Mouse (Mus musculus) c-Kit-positive CD71-positive TER-119-negative erythroid progenitor cells, embryonic 14.5 days (primary cell): Measurements from ENCODE around the gene D6Ertd527e.

Experiments used
- DNase-seq: peaks from one replicate; pipeline ENCODE4 v3.0.0-alpha.2; 2013; ENCODE audit warnings: low read depth

Gene D6Ertd527e

DNA sequence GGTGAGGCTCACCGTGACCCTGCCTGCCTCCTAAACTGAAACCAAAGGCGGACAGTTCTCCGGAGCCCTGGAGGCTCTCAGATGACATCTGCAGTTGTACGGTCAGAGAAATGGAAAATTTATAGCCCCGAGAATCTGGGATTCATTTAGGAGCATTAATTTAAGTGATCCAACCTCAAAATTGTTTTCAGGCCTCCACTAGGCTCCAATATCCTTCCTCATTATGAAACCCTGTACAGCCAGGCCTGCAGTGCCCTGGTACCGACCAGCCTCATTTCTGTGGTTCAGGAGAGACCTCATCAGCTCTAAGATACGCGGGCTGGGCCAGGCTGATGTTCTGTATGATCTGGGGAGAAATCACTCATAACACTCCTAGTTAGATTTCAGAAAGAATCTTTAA is 46.9 kb downstream of the D6Ertd527e start:
- no peak for DNase-seq

GRCm38 (mm10) chr6:87152461-87153230 is 48.1 kb downstream of the D6Ertd527e start:
- peak; percentile 43 for DNase-seq

GRCm38 (mm10) chr6:87153231-87153580 is 48.7 kb downstream of the D6Ertd527e start:
- no peak for DNase-seq

GRCm38 (mm10) chr6:87153836-87154235 is 49.3 kb downstream of the D6Ertd527e start:
- DNase-seq, result no peak

DNA sequence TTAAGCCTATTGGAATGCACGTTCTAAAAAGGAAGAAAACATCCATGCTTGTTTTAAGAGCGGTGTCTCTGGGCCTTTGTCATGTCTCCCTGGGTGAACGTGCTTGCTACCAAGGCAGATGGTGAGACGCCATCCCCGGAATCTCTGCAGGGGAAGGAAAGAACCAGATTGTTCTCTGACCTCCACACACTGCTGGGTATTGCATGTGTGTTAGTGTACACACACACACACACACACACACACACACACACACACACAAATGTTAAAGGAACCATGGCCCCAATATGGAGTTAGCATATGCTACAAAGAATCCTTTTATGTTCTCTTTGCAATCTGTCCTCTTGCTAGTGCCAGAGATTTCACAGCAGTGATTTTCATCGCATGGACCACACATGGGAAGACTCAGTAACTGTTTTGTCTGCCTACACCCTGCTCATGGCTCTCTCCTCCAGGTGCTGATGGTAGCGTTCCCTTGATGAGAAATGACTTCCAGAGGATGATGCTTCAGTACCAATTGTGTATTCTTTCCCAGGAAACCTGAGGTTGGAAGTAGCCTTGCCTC is 53.6 kb downstream of the D6Ertd527e start:
- no peak for DNase-seq

DNA sequence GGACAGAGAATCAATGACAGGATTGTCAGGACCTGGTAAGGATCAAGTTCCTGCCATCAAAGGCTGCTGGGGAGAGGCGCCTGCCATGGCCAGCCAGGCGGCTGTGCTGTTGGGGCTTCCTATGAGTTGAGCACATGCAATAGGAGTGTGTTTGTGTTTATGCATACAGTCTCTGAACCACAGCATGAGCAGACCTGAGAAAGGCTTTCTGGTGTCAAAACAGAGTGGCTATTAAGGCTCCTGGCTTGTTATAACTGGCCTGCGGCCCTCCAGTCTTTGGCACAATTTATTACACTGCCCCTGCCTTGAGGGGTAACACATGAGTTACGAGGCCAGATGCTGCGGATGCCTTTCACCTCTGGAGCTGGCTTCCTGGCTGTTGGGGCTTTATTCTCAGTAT is 55.6 kb downstream of the D6Ertd527e start:
- no peak for DNase-seq

DNA sequence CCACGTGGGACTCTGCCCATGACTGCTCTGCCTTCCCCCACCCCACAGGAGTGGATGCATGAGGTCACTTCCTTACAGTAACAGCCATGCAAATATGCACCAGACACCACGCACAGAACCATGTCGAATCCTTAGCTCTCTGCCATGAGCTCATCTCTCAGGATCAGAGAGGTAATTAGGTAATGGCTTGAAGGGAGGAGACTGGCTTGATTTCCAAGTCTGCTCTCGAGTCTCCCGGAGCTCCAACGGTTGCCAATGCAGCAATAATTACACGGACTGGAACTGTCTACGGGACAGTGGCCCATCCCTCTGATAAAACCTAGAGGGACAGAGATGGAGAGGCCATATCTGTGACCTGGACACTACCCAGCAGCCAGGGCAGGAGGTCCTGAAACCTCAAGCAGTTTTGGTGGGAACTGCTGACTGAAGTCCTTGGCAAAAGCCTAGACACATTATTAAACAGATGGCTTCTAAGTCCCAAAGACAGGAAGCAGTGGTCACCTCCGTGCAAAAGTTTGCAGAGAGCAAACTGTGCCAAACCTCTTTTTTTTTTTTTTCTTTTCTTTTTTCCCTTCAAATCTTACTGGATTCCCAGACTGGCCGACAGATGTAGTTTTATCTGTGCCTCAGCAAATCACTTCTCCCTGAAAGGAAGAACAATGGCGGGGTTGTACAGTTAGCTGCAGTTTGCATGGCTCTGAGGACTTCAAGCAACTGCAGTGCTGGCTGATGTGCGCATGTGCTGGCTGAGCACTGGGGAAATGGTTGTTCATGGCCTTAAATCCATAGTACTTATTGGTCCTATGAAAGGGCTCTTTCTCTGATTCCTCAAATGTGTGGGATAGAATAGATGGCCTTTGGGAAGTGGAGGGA is 57.1 kb downstream of the D6Ertd527e start:
- DNase-seq, result no peak
